Mouse (Mus musculus) urinary bladder, postnatal 10 days (tissue): ENCODE data around the gene Ccnf.

Experiments
- DNase-seq: peaks from one replicate; pipeline ENCODE4 v3.0.0; 2022; ENCODE audit warnings: low spot score

Ccnf gene

DNA sequence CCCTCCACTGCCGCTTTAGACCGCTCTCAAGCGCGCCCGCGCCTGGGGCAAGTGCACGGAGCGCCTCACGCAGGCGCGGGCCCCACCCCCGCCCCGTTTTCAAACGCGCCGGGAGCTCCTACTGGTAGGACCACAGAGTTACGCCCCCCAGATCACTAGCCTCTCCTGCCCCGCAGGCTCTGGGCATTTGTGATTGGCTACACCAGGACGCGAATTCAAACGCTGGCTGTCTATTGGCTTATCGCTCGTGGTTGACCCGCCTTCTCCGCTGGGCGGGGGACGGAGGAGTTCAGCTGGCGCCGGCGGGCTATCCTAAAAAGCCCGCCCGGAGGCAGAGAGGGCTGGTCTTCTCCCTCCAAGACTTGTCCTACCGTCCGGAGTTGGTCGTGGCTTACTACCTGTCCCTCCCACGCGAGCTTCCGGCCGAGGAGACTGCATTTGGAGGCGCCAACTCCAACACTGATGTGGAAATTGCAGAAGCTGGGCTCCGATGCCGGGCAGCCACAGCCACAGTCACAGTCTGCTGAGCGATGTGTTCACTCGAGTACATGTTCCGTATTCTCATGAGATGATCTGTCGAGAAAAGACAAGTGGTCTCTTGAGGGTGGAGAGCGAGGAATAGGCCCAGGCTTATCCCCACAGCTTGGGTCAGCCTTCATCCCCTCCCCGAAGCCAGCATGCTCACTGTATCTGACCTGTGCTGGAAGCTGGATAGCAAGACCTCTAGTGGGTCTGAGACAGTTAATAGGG lies at the start of gene Ccnf:
Ccnf (minus strand) TSS at position 165 of the 750 bp plus-strand sequence.
- peak; percentile 77 for DNase-seq

DNA sequence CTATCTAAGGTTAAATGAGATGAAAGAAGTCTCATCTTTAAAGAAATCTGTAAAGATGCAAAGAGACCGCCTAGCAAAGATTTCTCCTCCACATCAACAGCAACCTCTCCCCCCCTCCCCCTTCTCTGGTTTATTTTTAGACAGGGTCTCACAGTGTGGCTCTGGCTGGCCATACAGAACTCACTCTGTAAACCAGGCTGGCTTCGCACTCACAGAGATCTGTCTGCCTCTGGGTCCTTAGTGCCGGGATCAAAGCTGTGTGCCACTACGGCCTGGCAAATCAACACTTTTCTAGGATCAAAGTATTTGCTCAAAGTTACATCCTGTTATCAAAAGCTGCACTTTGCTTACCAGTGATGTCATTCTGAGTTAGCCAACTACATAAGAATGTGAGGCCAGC lies 49.4 kb upstream of the Ccnf start:
- no peak for DNase-seq

DNA sequence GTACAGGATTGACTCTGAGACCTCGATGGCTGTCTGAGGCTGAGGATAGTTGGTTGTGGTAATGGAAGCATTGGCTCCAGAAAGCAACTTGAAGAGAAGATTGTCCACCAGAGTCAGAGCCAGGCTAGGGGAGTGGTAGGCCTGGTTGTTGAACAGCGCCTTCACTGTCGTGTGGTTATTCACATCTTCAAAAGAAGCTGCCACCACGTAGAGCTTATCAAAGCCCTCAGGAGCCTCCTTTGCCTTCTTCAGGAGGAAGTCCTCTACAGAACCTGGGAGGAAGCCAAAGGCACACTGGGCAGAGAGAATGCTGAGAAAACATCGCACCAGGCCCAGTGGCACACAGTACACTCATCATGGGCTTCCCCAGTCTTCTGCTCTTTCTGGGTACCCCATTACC lies 38.1 kb upstream of the Ccnf start:
- no peak for DNase-seq

DNA sequence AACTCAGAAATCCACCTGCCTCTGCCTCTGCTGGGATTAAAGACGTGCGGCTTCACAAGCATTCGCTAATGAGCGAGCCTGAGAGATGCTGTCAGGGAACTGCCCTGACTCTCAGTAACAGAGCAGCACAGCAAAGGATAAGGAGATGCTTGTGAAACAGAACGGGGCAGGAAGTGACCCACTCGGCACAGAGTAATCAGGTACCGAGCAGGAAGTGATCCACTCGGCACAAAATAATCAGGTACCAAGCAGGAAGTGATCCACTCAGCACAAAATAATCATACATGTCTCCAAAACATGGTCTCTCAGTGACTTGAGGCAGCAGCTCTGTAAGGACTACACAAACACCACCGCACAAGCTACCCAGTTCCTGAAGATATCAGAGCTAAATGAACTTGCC lies 37.2 kb upstream of the Ccnf start:
- no peak for DNase-seq

DNA sequence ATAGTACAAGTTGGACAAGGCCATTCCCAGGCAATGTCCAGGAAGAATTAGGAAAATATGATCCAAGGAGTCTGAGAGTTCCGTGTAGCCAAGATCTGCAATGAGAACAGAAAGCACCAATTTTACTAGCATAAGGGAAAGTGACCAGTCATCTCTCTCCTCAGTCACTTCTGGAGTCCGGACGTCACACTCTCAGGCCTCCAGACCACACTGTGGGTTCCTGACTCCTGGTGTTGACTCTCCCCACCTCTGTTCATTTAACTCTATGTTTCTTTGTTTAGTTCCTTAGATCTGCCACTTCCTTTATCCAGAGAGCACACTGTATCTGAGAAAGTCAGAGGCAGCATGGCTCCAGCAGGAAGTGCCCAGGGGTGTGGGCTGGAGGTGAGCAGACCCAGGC lies 34.4 kb upstream of the Ccnf start:
- no peak for DNase-seq

DNA sequence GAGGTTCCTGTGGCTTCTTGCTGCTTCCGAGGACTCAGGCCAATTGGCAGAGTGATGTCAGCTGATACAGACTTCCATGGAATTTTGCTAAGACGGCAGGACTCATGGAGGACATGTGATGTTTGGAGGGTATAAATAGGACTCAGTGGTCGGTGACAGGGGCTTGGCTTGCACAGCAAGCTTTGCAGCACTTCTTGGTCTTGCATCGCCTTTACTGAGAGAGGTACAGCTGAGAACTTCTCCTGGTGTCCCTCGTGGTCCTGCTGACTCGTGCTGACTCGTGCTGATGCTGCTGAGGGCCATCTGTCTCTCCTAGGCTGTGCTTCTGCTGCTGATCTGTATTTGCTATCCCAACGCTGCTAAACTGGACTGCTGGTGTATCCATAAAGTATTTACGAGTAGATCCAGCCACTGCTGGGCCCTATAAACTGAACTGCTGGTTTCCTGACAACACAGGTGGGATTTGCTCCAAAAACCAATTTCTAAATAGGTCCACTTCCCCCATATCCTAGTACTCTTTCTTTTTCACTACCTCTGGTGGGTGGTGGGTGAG lies 32.1 kb upstream of the Ccnf start:
- no peak for DNase-seq

DNA sequence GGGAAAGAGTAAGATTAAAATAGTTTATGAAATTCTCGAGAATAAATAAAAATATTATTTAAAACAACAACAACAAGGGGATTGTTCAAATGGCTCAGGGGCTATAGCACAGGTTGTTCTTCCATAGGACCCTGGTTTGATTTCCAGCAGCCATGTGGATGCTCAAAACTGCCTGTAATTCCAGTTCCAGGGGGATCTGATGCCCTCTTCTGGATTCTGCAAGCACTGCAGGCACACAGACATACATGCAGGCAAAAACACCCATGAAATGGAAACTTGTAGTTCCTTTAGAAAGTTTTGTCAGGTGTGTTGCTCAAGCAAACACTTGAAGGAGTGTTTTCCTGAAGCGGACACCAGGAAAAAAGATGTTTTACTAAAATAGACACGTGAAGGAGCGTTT lies 31.4 kb upstream of the Ccnf start:
- DNase-seq: no peak

DNA sequence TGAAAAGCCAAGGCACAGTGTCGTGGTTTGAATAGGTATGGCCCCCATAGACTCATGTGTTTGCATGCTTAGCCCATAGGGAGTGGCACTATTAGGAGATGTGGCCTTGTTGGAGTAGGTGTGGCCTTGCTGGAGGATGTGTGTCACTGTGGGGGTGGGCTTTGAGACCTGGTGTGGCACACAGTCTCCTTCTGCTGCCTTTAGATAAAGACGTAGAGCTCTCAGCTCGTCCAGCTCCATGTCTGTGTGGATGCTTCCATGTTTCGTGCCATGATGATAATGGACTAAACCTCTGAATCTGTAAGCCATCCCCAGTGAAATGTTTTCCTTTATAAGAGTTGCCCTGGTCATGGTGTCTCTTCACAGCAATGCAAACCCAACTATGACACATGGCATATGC lies 28.6 kb upstream of the Ccnf start:
- no peak for DNase-seq

DNA sequence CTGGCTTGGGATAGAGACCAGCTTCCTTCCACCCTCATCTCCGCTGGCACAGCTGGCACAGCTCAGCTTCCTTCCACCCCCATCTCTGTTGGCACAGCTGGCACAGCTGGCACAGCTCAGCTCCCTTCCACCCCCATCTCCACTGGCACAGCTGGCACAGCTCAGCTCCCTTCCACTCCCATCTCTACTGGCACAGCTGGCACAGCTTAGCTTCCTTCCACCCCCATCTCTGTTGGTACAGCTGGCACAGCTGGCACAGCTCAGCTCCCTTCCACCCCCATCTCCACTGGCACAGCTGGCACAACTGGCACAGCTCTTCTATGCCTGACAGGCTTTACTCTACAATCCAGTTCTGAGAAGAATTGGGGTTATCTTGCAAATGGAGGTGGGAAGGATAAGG lies 15.8 kb upstream of the Ccnf start:
- no peak for DNase-seq

DNA sequence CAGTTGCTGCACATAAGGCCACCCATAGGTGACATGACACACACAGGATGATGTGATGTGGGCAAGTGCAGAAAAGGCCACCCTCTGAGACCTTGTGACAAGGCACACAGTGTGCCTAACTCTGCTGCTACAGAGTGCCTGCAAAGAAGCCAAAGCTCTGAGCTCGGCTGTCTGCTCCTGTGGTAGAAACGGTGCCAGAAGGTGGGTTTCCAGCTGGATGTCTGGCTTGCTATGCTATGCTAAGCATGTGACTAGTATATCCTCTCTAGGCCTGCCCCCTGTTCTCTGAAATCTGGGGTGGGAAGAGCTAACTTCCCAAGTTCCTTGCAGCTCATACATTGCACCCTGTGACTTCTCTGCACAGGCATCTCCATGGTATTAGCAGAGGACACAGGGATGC lies 13.5 kb upstream of the Ccnf start:
- DNase-seq: no peak

DNA sequence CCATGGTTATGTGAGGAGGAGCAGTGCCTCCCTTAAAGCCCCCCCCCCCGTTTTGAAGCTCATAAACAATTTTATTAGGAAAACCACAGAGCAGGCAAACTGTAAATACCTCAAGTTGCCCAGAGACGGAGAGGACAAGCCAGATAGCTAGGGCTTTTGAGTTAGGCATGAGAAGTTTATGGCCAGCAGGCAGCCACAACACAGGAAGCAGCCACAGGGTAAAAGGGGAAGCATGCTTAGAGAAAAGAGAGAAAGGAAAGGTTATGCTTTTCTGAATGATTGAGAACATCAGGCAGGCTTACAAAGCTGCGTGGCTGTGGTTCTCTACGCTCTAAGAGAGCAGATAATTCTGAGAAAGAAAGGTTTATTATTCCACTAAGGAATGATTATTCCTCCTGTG lies 9.2 kb upstream of the Ccnf start:
- DNase-seq: no peak

DNA sequence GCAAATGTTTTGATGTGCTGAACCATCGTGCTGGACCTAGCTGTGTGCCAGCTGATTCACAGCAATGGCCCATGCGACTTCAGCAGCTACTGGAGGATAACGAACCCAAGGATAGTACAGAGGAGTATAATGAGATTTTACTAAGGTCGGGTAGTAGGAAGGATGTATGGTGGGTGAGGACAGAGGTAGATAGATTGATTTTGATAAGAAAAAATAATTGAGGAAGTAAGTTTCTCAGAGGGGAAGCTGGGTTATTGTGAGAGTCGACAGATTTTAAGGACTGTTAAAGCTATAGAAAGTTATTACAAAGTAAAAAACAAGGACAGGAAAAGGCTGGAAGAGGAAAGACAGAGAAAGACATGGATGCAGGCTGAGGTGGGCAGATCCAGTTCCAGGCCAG lies 8.4 kb upstream of the Ccnf start:
- DNase-seq: no peak

DNA sequence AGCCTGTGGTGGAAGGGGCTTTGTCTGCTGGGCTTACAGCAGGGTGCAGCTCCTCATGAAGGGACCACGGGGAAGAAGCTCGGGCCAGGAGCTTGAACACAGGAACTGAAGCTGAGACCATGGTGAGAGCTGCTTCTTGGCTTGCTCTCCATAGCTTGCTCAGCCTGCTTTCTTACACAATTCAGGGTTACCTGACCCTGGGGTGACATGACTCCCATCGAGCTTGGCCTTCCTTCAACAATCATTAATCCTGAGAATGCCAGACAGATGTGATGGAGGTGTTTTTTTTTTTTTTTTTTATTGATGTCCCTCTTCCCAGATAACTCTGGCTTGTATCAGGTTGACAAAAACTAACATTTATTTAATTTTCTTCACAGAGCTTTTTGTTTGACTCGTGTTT lies 7.7 kb upstream of the Ccnf start:
- DNase-seq: no peak

DNA sequence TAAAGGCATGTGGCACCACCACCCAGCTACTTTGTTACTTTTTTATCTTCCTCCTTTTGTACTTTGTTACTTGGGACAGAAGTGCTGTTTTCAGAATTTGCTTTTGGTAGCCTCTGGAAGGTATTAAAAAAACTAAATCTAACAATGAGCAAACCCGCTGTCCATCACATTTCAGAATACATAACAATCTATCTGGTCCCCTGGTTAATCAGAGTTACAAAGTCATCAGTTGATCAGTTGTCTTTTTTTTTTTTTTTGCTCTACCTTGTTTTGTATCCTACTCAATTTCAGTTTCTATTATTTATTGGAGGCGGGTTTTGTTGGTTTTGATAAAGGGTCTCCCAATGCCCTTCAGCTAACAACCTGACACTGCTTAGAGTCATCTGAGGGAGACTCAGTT lies 1.0 kb upstream of the Ccnf start:
- DNase-seq: no peak

DNA sequence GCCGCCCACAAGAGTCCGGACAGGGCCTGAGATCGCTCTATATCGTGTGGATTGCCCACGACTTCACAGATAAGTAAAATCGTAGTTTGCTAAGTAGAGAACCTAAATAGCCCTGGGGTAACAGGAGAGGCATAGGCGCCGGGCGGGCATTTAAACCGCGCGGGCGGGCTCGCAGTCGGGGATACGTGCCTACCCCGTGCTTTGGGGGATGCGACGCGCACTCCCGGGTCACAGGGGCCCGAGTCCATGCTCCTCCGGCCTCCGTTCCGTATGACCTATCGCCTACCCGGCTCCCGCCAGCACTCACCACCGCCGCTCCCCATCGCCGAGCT lies 330 bp downstream of the Ccnf start:
- DNase-seq: no peak

DNA sequence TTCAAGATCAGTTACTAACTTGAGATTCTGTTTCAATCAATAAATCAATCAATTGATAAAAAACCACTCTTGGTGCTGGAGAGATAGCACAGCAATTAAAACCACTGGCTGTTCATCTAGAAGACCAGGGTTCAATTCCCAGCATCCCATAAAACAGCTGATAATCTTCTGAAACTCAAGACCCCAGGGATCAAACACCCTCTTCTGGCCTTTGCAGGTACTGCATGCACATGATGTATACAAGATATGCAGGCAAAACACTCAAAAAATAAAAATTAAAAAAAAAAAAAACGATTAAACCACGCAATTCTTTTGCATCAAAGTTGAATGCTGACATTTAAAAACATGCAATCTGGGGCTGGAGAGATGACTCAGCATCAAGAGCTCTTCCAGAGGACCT lies 2.6 kb downstream of the Ccnf start:
- DNase-seq: no peak

DNA sequence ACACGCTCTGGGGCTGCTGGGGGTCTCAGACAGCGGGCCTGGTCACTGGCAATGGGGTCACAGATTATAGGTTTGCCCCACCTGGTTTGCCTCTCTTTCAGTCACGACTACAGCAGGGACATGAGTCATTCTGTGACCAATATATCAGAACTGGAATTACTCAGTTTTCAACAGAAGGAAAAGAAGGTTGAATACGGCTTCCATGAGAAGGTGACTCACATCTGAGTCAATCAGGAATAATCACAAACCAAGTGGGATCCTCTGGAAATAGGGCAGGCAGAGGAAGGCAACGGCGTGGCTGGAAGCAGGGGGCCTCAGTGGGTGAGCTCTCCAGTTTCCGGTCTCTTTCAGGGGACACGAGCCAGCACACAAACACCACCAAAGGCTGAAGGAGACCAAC lies 7.2 kb downstream of the Ccnf start:
- no peak for DNase-seq

DNA sequence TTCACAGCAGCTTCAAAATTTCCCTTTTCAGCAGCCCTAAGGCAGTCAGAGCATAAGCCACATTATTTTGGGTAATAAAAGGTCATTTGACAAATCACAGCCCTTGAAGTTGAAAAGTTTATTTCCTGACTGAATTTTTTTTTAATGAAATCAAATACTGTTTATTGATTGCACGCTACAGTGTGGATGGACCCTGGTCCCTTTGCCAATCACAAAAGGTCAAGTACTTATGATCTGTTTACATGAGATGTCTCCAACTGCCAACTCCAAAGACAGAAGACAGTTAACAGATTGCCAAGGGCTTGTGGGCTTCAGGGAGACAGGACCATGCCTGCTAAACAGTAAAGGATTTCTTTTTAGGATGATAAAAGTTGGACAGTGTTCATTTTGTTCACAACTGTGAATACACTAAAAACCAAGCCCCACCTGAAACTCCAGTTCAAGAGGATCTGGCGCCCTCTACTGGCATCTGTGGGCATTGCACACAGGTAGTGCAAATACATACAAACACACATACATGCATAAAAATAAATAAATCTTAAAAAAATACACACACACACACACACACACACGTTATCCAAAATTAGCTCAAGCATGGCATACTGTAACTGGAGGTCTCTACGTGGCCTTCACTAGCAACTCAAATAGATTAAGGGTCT lies 7.8 kb downstream of the Ccnf start:
- DNase-seq: no peak

DNA sequence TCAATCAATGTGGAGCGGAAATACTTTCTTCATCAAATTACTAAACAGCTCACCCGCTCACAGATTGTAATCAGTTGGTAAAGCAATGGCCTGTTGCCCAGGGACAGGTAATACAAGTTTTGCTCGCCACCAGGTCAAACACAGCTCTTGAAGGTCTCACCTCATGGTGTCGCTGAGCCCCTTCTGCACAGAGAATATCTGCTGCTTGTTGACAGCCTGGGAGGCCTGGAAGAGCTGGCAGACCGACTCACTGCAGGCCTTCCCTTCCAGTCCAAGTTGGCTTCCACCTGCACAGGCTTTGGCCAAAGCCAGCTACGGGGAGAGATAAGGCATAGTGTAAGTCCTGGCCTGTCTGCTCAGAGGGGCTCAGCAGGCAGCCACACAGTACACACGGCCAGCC lies 14.4 kb downstream of the Ccnf start:
- no peak for DNase-seq

DNA sequence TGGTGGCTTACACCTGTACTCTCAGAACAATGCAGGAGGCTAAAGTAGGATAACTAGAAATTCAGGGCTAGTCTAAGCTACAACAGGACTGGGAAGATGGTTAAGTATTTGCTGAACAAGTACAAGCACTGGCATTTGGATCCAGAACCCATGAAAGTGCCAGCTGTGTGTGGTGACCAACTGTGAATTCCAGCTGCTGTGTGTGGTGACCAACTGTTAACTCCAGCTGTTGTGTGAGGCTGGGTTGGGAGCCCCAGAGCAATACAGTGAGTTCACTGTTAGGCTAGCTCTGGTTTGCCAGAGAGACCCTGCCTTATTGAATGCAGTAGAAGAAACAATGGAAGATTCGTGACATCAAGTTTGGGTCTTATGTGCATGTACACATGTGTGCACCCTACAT lies 14.8 kb downstream of the Ccnf start:
- DNase-seq: no peak

DNA sequence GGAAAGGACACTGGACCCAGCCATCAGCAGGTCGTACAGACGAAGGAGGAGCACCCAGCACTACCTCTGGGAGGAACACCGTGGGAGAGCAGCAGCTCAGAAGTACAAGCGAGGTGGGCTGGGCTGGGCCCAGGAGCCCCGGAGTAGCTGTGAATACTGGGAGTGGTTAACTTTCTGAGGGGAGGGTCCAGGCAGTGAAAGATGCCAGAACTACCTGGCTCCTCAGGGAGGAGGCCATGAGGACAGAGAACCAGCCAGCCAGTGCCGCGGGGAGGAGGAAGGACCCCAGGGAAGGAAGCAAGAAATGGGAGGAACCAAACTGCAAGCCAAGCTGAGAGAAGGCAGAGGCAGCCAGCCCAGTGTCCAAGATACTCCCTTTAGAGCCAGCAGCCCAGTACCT lies 23.3 kb downstream of the Ccnf start:
- DNase-seq: no peak

DNA sequence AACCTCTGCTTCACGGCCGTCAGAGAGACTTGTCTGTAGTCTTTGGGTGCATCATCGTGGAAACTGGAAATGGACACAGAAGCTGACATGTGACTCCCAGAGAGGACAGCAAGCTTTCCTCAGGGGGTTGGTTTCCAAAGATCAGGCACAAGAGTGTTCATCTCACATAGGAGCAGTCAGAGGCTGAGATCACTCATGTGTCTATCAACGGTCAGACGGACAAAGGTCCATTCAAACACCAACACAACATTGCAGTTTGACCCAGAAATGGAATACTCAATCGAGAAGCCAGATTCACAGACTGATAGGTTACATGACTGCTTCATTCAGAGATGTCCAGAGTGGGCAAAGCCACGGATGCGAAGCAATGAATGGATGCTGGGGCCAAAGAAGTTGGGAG lies 24.6 kb downstream of the Ccnf start:
- DNase-seq: no peak

DNA sequence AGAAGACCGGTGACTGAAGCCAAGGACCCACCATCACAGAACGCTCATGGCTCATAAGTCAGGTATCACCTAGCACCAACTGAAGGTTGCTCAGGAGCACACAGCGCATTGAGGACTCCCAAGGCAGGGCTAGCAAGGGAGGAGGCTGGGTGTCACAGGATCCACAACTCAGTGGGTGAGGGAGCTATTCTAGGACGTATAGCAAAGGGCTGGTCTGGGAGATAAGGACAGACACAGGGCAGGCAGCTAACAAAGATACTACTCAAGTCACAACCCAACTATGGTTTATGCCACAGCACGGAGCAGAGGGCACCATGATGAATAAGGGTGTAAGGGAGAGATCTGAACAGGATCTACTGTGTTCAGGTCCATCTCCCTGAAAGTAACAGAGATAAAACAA lies 25.4 kb downstream of the Ccnf start:
- DNase-seq: no peak

DNA sequence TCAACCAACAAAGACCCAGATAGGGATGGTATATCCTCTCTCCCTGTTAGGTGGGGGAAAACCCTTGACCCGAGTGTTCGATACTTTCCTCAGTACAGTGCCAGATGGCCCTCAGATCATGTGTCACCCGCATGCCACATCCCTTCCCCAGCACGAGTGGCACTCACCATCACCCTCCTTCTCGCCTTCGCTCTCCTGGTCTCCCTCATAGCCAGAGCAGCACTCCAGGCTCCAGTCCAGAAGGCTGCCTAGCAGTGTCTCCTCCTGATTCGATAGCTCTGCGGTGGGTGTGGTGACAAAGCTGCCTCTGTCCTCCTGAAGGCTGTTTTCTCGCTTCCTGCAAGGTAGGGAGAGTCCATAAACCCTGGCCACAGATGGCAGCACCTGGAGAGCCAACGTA lies 26.5 kb downstream of the Ccnf start:
- DNase-seq: no peak
